Mouse (Mus musculus): Measurements from ENCODE around the gene Klhdc1. TPM values are rescaled to one million over a fixed set of nuclear protein-coding genes. Genes with fewer than 3 reads are reported as not detected.

Klhdc1 gene
- polyA plus RNA-seq, 1 experiment from 2014 or later: 19.3 TPM

- WGBS: 85% methylated on average over 19 of the region's 19 CpGs
- H3K27me3 ChIP-seq (ENCODE audit: control insufficient read depth, insufficient read depth, low read depth, low read length): no peaks in the 10 kb centered on the region
- no peak overlapping the region for H3K9ac ChIP-seq (ENCODE audit: low read depth, low read length)
- no peak for ATAC-seq
- H3K4me2 ChIP-seq (ENCODE audit: low read length): no peak overlapping the region
- no peaks in the 10 kb centered on the region for H3K4me1 ChIP-seq (ENCODE audit: control insufficient read depth, insufficient read depth, low read length)
- H3K27ac ChIP-seq (ENCODE audit: low read length): no peak overlapping the region
- no peak overlapping the region for H3K4me3 ChIP-seq (ENCODE audit: low read depth, low read length)
- H3K36me3 ChIP-seq (ENCODE audit: control insufficient read depth, insufficient read depth, low read length): no peaks in the 10 kb centered on the region
- no peaks in the 10 kb centered on the region for H3K9me3 ChIP-seq (replicated peaks; ENCODE audit: control insufficient read depth, low read length, poor library complexity, severe bottlenecking)
Measured at GRCm38 (mm10) chr12:69220613-69221277, 20.2 kb upstream of the Klhdc1 start.

- H3K4me2 ChIP-seq (ENCODE audit: low read length): peak within 1 kb of the TSS; percentile 69
- under 1% methylated on average over 37 of the region's 37 CpGs for WGBS
- H3K36me3 ChIP-seq (ENCODE audit: control insufficient read depth, insufficient read depth, low read length): no peaks in the 10 kb centered on the region
- H3K27ac ChIP-seq (ENCODE audit: low read length): peak within 1 kb of the TSS; percentile 46; the same call in 1 of the 2 replicates
- H3K4me3 ChIP-seq (ENCODE audit: low read depth, low read length): peak within 1 kb of the TSS; percentile 76
- no peaks in the 10 kb centered on the region for H3K27me3 ChIP-seq (ENCODE audit: control insufficient read depth, insufficient read depth, low read depth, low read length)
- peak; percentile 96 for ATAC-seq
- no peaks in the 10 kb centered on the region for H3K9me3 ChIP-seq (replicated peaks; ENCODE audit: control insufficient read depth, low read length, poor library complexity, severe bottlenecking)
- H3K4me1 ChIP-seq (ENCODE audit: control insufficient read depth, insufficient read depth, low read length): no peaks in the 10 kb centered on the region; the same call in 1 of the 2 replicates
- peak within 1 kb of the TSS; percentile 68 for H3K9ac ChIP-seq (ENCODE audit: low read depth, low read length)
Measured at GRCm38 (mm10) chr12:69227776-69228466, 13.1 kb upstream of the Klhdc1 start, which contains the start of gene Pole2. Gene Pole2 (minus strand): TSS chr12:69228195.

GRCm38 (mm10) chr12:69229251-69229650, 11.7 kb upstream of the Klhdc1 start:
- H3K36me3 ChIP-seq (ENCODE audit: control insufficient read depth, insufficient read depth, low read length): no peaks in the 10 kb centered on the region
- no peak for ATAC-seq

DNA sequence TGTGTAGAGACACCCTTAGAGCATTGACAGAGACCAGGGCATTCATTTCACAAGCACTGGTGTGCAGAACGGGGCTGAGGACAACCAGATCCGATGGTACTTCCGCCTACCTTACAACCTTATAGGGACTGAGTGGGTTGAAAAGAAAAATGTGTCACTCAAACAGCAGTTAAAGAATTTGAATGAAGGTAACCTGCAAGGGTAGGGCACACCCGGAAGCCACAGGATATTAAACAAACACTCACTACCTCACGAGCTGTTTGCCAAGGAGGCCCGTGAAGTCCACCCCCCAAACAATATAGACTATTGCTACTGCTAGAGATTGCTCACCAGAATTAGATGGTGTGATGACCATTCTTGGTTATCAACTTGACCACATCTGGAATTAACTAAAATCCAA, 5.2 kb upstream of the Klhdc1 start:
- Histone ChIP-seq H3K9me3 (replicated peaks; ENCODE audit: control insufficient read depth, low read length, poor library complexity, severe bottlenecking) (no peaks in the 10 kb centered on the region), H3K36me3 (ENCODE audit: control insufficient read depth, insufficient read depth, low read length) (no peaks in the 10 kb centered on the region), H3K4me3 (ENCODE audit: low read depth, low read length) (no peak overlapping the region), H3K4me2 (ENCODE audit: low read length) (no peak overlapping the region), H3K9ac (ENCODE audit: low read depth, low read length) (no peak overlapping the region), H3K27ac (ENCODE audit: low read length) (no peak overlapping the region), H3K27me3 (ENCODE audit: control insufficient read depth, insufficient read depth, low read depth, low read length) (no peaks in the 10 kb centered on the region), H3K4me1 (ENCODE audit: control insufficient read depth, insufficient read depth, low read length) (peaks cover 3% of the 10 kb centered on the region; the same call in 1 of the 2 replicates)
- ATAC-seq: no peak
- 92% methylated on average over 6 of the region's 6 CpGs for WGBS

More at GRCm38 (mm10) chr12:69229251-69229650, 11.7 kb upstream of the Klhdc1 start:
- Histone ChIP-seq H3K4me3 (ENCODE audit: low read depth, low read length) (no peak overlapping the region), H3K4me1 (ENCODE audit: control insufficient read depth, insufficient read depth, low read length) (no peaks in the 10 kb centered on the region; the same call in 1 of the 2 replicates), H3K9me3 (replicated peaks; ENCODE audit: control insufficient read depth, low read length, poor library complexity, severe bottlenecking) (no peaks in the 10 kb centered on the region), H3K27me3 (ENCODE audit: control insufficient read depth, insufficient read depth, low read depth, low read length) (no peaks in the 10 kb centered on the region), H3K27ac (ENCODE audit: low read length) (no peak overlapping the region), H3K9ac (ENCODE audit: low read depth, low read length) (no peak overlapping the region), H3K4me2 (ENCODE audit: low read length) (no peak overlapping the region)
- 64% methylated on average over 2 of the region's 2 CpGs for WGBS

- Histone ChIP-seq H3K36me3 (ENCODE audit: control insufficient read depth, insufficient read depth, low read length) (no peaks in the 10 kb centered on the region), H3K9me3 (replicated peaks; ENCODE audit: control insufficient read depth, low read length, poor library complexity, severe bottlenecking) (no peaks in the 10 kb centered on the region), H3K27me3 (ENCODE audit: control insufficient read depth, insufficient read depth, low read depth, low read length) (no peaks in the 10 kb centered on the region), H3K4me3 (ENCODE audit: low read depth, low read length) (no peak overlapping the region), H3K9ac (ENCODE audit: low read depth, low read length) (no peak overlapping the region), H3K4me2 (ENCODE audit: low read length) (no peak overlapping the region), H3K4me1 (ENCODE audit: control insufficient read depth, insufficient read depth, low read length) (peaks cover 4% of the 10 kb centered on the region; the same call in 1 of the 2 replicates), H3K27ac (ENCODE audit: low read length) (no peak overlapping the region)
- ATAC-seq: no peak
- 47% methylated on average over 3 of the region's 3 CpGs for WGBS
Measured at GRCm38 (mm10) chr12:69238284-69238683, 2.7 kb upstream of the Klhdc1 start.

GRCm38 (mm10) chr12:69241405-69241770, 412 bp downstream of the Klhdc1 start:
- Histone ChIP-seq H3K4me3 (ENCODE audit: low read depth, low read length) (peak overlapping the region; percentile 78), H3K4me2 (ENCODE audit: low read length) (peak overlapping the region; percentile 61)

DNA sequence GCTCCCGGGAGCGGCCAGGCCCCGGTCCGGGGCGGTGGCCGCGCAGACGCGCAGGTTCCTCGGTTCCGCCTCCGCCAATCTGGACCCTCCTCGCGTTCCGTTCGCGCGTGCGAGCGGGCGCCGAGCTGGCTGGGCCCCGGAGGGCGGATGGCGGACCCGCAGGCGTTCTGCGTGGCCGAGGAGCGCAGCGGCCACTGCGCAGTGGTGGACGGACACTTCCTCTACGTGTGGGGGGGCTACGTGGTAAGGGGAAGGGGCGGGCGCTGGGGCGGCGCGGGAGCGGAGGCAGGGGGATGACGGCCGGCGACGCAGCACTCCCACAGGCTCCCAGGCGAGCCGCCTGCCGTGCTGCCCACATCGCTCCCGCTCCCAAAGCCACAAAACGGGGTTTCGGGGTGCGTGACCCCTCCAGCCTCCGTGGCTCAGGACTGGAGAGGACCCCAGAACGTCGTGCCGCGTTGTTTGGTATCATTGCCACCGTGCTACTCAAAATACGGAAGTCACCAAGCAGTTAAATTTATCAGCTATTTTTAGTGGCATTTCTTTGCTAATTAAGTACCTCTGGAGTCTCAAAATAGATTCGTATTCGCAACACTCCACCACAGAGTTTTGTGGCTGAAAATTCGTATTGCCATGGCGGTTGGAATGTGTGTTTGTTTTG, 925 bp downstream of the Klhdc1 start:
- Histone ChIP-seq H3K4me2 (ENCODE audit: low read length) (peak overlapping the region; percentile 61), H3K4me3 (ENCODE audit: low read depth, low read length) (peak overlapping the region; percentile 78), H3K9ac (ENCODE audit: low read depth, low read length) (peak overlapping the region; percentile 89), H3K4me1 (ENCODE audit: control insufficient read depth, insufficient read depth, low read length) (peaks cover 4% of the 10 kb centered on the region; the same call in 1 of the 2 replicates), H3K9me3 (replicated peaks; ENCODE audit: control insufficient read depth, low read length, poor library complexity, severe bottlenecking) (no peaks in the 10 kb centered on the region), H3K36me3 (ENCODE audit: control insufficient read depth, insufficient read depth, low read length) (no peaks in the 10 kb centered on the region), H3K27me3 (ENCODE audit: control insufficient read depth, insufficient read depth, low read depth, low read length) (no peaks in the 10 kb centered on the region), H3K27ac (ENCODE audit: low read length) (peak overlapping the region; percentile 90)
- peak; percentile 96 for ATAC-seq
- WGBS: 1% methylated on average over 62 of the region's 64 CpGs

More at GRCm38 (mm10) chr12:69241405-69241770, 412 bp downstream of the Klhdc1 start:
- peak overlapping the region; percentile 89 for H3K9ac ChIP-seq (ENCODE audit: low read depth, low read length)
- H3K36me3 ChIP-seq (ENCODE audit: control insufficient read depth, insufficient read depth, low read length): no peaks in the 10 kb centered on the region
- no peaks in the 10 kb centered on the region for H3K9me3 ChIP-seq (replicated peaks; ENCODE audit: control insufficient read depth, low read length, poor library complexity, severe bottlenecking)
- no peak for ATAC-seq
- peaks cover 4% of the 10 kb centered on the region; the same call in 1 of the 2 replicates for H3K4me1 ChIP-seq (ENCODE audit: control insufficient read depth, insufficient read depth, low read length)
- 0% methylated on average over 3 of the region's 3 CpGs for WGBS
- H3K27ac ChIP-seq (ENCODE audit: low read length): peak overlapping the region; percentile 90
- no peaks in the 10 kb centered on the region for H3K27me3 ChIP-seq (ENCODE audit: control insufficient read depth, insufficient read depth, low read depth, low read length)

- H3K9me3 ChIP-seq (replicated peaks; ENCODE audit: control insufficient read depth, low read length, poor library complexity, severe bottlenecking): no peaks in the 10 kb centered on the region
- H3K4me2 ChIP-seq (ENCODE audit: low read length): no peak overlapping the region
- H3K27ac ChIP-seq (ENCODE audit: low read length): no peak overlapping the region
- no peaks in the 10 kb centered on the region for H3K4me1 ChIP-seq (ENCODE audit: control insufficient read depth, insufficient read depth, low read length)
- no peak overlapping the region for H3K4me3 ChIP-seq (ENCODE audit: low read depth, low read length)
- no peak for ATAC-seq
- H3K9ac ChIP-seq (ENCODE audit: low read depth, low read length): no peak overlapping the region
- H3K36me3 ChIP-seq (ENCODE audit: control insufficient read depth, insufficient read depth, low read length): 0 out of 2 replicates have a peak, but pooled peaks cover 2% of the 10 kb centered on the region
- H3K27me3 ChIP-seq (ENCODE audit: control insufficient read depth, insufficient read depth, low read depth, low read length): no peaks in the 10 kb centered on the region
- 93% methylated on average over 4 of the region's 4 CpGs for whole genome bisulfite sequencing
Measured at GRCm38 (mm10) chr12:69249766-69250165, 8.8 kb downstream of the Klhdc1 start.

All from midbrain, embryonic 16.5 days (tissue).